Mouse (Mus musculus) neural tube, embryonic 10.5 days (tissue): ENCODE measurements around the gene Kptn.

ENCODE experiments used
- DNase-seq: peaks from one replicate; pipeline ENCODE4 v3.0.0-alpha.2; 2017; ENCODE audit warnings: low spot score; ENCODE audit errors: extremely low spot score

Gene Kptn

DNA sequence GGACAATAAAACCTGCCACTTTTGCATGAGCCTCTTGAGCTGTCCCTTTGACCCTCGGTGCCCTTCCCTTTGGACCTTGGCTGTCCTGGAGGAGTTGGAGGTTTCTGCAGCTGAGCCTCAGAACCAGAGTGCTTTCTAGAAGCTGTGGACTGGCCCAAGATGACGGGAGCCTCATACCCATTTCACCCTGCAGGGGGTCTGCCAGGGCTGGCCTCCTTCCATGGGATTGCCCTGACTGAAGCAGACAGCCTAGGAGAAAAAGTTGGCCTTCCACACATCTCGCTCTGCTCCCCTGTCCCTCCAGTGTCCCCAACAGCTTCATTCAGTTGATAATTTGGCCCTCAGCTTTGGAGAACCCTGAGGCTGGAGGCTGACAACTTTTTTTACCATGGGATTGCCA, 2.6 kb upstream of the Kptn start:
- DNase-seq: no peak

DNA sequence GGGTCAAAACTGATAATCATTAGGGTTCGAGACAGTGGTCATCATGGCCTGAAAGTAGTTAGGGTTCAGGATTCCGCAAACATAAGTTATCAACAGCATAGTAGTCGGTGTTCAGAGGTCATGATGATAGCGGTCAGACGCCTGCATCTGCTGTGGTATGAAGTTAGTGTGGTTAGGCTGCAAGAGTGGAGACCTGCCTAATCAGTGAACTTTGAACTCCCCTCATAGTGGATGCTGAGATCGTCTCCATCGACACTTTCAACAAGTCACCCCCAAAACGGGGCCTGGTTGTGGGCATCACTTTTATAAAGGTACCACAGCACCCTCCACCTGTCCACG, 536 bp downstream of the Kptn start:
- no peak for DNase-seq

- DNase-seq: no peak
Observed at GRCm38 (mm10) chr7:16125829-16126228, 6.1 kb downstream of the Kptn start.

DNA sequence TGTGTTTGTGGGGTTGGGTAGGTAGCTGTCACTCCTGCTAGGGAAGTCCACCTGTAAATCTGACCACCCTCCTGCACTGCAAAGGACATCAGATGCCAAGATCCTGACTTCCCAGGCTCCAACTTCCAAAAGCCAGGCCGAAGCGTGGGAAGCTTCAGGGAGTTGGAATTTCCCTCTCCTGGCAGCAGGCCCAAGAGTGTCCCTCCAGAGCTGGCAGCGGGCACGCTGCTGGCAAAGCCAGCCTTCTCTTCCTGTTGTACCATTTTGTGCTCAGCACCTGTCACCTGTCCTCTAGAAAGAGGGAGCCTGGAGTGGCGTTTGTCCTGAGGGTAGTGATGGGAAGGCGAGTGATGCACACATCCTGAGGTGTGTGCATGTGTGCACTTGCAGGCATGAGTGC, 8.6 kb downstream of the Kptn start:
- no peak for DNase-seq

- no peak for DNase-seq
Observed at GRCm38 (mm10) chr7:16128899-16129298, 9.2 kb downstream of the Kptn start.

GRCm38 (mm10) chr7:16129421-16129845, 9.7 kb downstream of the Kptn start, which contains the start of gene Slc8a2:
Gene Slc8a2, plus strand, starts transcription at chr7:16129826.
- DNase-seq: peak; percentile 82

DNA sequence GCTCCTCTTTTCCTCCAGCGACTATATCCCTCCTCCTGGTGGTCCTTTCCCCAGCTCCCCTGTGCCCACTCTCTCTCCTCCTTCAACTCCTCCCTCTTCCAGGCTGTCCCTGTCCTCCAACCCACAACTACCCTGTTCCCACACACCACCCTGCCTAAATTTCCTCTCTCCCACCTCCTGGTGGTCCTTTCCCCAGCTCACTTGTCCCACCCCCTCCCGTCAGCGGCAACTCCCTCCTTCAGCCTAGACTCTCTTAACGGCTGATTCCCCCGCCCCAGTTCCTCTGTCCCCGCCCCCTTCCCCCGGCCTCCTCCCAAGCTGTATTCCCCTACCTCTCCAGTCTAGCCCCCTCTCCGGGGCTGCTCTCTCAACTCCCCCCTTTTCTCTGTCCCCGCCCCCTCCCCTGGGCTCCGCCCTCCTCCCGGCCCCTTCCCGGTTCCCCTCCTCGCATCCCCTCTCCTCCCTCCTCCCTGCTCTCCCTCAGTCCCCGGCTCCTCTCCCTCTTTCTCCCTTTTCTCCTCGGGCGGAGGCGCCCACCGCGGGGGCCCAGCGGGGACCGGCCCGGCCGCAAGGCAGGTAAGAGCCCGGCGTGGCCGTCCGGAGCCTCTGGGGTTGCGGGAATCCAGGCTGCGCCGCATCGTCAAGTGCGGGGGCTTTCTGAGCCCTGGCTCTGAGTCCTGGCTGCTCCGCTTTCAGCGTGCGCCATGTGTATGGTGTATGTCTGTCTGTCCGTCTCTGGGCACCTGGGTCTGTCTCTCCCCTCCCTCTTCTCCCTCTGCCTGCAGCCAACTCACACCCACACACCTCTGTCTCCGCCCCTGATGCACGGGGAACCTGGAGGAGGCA, 10.4 kb downstream of the Kptn start:
- DNase-seq: peak; percentile 84

GRCm38 (mm10) chr7:16130956-16131634, 11.4 kb downstream of the Kptn start:
- DNase-seq: no peak

DNA sequence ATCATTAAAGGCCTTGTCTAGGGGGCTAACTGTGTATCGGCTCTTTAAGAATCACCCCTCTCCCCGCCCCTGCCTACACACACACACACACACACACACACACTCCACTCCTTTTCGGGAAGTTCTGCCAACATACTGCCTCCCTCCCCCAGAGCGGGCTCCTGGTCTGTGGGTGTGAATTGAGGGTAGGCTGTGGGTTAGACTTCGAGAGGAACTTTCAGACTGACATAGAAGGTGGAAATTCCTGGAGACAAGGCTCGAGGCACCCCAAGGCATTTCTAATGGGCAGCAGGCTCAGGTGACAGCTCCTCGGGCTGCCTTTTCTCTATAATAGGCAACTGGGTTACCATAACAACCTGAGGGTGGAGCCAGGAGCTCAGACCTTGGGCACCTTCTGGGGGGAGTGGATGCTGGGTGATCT, 12.5 kb downstream of the Kptn start:
- DNase-seq: no peak

DNA sequence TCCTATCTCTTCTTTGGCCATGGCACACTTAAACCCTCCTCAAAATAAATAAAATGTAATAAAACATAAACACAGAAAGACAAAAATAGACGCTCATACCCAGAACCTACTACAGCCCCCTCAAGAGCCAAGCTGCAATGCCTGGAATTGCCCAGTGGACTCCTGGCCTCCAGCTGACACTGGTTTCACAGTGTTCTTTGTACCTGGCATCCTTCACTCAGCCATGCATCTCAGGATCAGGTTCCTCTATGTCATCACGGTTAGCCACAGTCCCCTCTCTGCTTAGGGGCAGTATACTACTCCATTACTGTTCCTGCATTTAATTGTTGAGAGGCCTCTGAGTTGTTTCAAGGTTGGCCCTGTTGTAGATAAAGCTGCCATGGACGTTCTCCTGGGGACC, 13.2 kb downstream of the Kptn start:
- DNase-seq: no peak

DNA sequence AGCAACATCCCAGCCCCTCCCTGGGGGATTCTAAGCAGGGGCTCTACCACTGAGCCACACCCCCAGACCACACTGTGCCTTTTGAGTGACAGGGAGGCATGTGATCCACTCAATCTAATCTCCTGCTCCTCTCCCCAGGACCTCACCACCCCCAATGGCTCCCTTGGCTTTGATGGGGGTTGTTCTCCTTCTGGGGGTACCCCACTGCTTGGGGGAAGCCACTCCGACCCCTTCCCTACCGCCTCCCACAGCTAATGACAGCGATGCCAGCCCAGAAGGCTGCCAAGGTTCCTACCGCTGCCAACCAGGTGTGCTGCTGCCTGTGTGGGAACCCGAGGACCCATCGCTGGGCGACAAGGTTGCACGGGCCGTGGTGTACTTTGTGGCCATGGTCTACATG, 14.0 kb downstream of the Kptn start:
- no peak for DNase-seq

GRCm38 (mm10) chr7:16134951-16135392, 15.3 kb downstream of the Kptn start:
- DNase-seq: no peak

GRCm38 (mm10) chr7:16146489-16147410, 27.1 kb downstream of the Kptn start:
- no peak for DNase-seq

GRCm38 (mm10) chr7:16147643-16148042, 27.9 kb downstream of the Kptn start:
- DNase-seq: peak; percentile 77

DNA sequence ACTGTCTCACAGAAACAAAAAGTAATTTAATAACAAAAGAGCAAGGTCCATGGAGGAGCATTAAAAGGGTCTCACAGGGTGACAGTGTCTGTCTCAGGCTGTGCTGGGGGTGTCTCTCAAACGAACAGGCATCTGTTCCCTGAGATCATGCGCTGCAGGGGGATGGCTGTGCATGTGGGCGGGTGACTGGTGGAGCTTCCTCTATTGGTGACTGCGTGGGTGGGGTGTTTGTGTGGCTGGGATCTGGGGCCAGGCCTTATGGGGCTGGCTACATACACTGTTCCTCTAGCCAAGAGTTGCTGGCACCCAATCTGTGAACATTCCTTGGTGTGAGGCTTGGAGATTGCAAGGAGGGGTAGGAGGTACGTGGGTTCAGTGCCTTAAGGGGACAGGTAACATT, 29.5 kb downstream of the Kptn start:
- DNase-seq: no peak

DNA sequence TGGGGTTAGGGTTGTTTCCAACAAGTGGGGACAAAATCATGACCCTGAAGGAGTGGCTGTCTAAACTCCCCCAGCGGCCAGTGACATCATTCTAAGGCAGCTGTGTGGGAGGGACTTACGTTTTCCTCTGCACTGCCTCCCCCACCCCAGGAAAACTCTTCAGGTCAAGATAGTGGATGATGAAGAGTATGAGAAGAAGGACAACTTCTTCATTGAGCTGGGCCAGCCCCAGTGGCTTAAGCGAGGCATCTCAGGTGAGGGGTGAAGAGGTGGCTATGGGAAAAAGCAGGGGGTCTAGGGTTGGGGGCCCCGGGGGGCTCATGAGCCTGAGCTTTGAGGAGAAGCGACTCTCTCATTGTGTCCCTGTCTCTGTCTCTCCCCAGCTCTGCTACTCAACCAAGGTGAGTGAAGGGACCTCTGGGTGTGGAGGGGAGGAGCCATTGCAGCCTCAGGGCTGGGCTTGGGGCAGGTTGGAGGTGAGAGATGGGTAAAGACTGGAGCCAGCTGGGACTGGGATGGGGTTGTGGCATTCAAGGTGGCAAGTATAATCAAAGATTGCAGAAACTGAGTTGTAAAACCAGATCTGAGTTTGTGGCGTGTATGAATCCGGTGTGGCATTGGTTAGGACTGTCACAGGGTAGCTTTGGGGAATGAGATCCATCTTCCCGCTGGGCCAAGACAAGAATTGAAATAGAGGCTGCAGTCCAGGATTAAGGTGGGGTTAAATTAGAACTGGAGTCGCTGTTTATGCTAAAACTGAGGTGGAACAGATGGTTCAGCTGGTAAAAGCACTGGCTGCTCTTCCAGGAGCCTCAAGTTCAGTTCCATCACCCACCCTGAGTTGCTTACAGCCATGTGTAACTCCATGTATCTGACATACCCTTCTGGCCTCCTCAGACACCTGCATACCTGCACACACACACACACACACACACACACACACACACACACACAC, 30.8 kb downstream of the Kptn start:
- DNase-seq: no peak

DNA sequence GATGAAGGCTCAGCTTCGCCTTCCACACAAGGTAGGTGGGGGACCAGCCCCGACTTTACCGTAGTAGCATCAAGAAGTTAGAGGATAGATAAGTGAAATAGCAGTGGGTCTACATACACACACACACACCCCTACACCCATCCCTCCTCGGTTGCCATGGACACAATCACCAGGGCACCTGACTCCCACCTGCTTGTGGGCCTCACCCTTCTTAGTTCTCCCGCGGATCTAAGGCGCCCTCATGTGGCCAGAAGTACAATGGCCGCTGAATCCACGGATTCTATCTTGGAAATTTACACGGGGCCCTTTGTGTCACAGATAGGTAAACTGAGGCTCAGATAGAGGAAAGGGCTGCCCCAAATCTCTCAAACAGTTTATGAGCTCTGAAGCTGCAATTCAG, 33.8 kb downstream of the Kptn start:
- peak; percentile 66 for DNase-seq

GRCm38 (mm10) chr7:16155132-16155872, 35.6 kb downstream of the Kptn start:
- no peak for DNase-seq

DNA sequence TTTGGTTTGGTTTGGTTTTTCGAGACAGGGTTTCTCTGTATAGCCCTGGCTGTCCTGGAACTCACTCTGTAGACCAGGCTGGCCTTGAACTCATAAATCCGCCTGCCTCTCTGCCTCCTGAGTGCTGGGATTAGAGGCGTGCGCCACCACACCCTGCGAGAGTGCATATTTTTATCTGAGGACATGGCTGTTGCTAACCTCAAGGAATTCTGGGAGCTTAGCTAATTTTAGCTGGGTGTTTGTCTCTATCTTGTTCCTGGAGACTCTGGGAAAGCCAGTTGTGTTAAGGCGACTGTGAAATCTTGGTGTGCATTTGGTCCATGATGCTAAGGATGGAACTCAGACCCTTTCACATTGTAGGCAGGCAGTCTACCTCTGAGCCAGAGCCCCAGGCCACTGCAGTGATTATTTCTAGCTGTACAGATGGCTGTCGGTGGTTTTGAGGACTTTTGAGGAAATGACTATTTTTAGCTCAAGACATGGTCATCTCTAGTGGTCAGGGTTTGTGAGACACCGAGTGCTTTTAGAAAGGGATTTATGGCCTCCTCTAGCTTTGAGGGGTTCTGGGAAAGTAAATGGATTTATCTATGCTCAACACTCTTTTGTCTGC, 36.5 kb downstream of the Kptn start:
- no peak for DNase-seq
